Mouse (Mus musculus) left cerebral cortex, adult 2 months (tissue): Measurements from ENCODE around the gene Colgalt1. TPM values are rescaled to one million over a fixed set of nuclear protein-coding genes. Genes with fewer than 3 reads are reported as not detected.

ENCODE experiments used
- DNase-seq, 2 experiments: peaks; one replicate each; pipeline ENCODE4 v3.0.0; 2021 to 2022; ENCODE audit warnings: low spot score in 2 of 2, mixed read lengths in 1 of 2; ENCODE audit errors: extremely low spot score in 1 of 2
- H3K27ac ChIP-seq: fragments of 200-600 bp; 2 replicates; pipeline ENCODE4 v1.8.1; 2022
- H3K4me3 ChIP-seq: fragments of 200-600 bp; 2 replicates; pipeline ENCODE4 v1.8.1; 2022
- CTCF ChIP-seq: fragments of 200-600 bp; IDR thresholded peaks from 2 replicates; pipeline ENCODE4 v1.8.1; 2022; ENCODE audit warnings: antibody characterized with exemption, mild to moderate bottlenecking, moderate library complexity
- intact Hi-C: fragments of 180-260 bp; cut with DNase I; formaldehyde crosslinking; loops from one replicate; pipeline ENCODE4 v1.15.1; 2025
- microRNA-seq, 2 experiments: library from miRNA; unstranded; fragments of <30 nt; microRNA quantifications; one replicate each; pipeline ENCODE4 v1.2.0; 2021
- total RNA-seq, 2 experiments: library from RNA; stranded (reverse); gene quantifications; 2 replicates each; pipeline ENCODE4 v1.2.3; 2021

Colgalt1 gene
- total RNA-seq, 2 experiments from 2014 or later = 47.2 to 50.9 TPM

GRCm38 (mm10) chr8:71674071-71674470, 63.3 kb downstream of the Colgalt1 start:
- no peak overlapping the region for H3K4me3 ChIP-seq
- no peak overlapping the region for H3K27ac ChIP-seq
- intact Hi-C loops = loop anchor here (10.0 kb wide), 1 partner anchor 461 kb away; the partner anchor contains the start of gene Tpm4
- no peak for TF ChIP-seq CTCF
- no peak for DNase-seq

Small RNA genes within 50 kb of the gene (microRNA-seq; reads per million reads assigned to microRNA genes)
- 37.8 to 49.9 reads per million in 2 experiments for gene Mir6769b

Other genes starting within 250 kb of the Colgalt1 start
- 100 to 1,000 TPM; 110 to 113 TPM for gene Use1, start 244.2 kb upstream of the Colgalt1 start, total RNA-seq
- gene Ocel1, start 239.7 kb upstream of the Colgalt1 start, total RNA-seq = 10 to 100 TPM; 16.6 to 19.0 TPM
- gene Nr2f6, start 229.0 kb upstream of the Colgalt1 start, total RNA-seq = 10 to 100 TPM; 41.7 to 44.8 TPM
- gene Ushbp1, start 215.2 kb upstream of the Colgalt1 start, total RNA-seq = 1 to 10 TPM; 4.6 to 4.7 TPM
- 100 to 1,000 TPM in 1 of 2 experiments, 10 to 100 TPM in 1; 97.3 to 107 TPM for gene Babam1, start 214.1 kb upstream of the Colgalt1 start, total RNA-seq
- under 1 TPM; 0.35 to 0.36 TPM for gene Ankle1, start 205.0 kb upstream of the Colgalt1 start, total RNA-seq
- gene Abhd8, start 147.3 kb upstream of the Colgalt1 start, total RNA-seq = 100 to 1,000 TPM; 302 to 335 TPM
- 10 to 100 TPM; 49.2 to 57.1 TPM for gene Mrpl34, start 146.0 kb upstream of the Colgalt1 start, total RNA-seq
- gene Dda1, start 141.8 kb upstream of the Colgalt1 start, total RNA-seq = 10 to 100 TPM; 75.0 to 87.0 TPM
- gene Ano8, start 125.0 kb upstream of the Colgalt1 start, total RNA-seq = 10 to 100 TPM; 62.5 to 64.0 TPM
- 10 to 100 TPM; 33.0 to 37.4 TPM for gene Gtpbp3, start 122.9 kb upstream of the Colgalt1 start, total RNA-seq
- gene Plvap, start 99.2 kb upstream of the Colgalt1 start, total RNA-seq = 1 to 10 TPM; 8.5 to 9.1 TPM
- not detected for gene Ccdc194, start 85.3 kb upstream of the Colgalt1 start, total RNA-seq
- 1 to 10 TPM; 3.5 to 4.0 TPM for gene Bst2, start 73.5 kb upstream of the Colgalt1 start, total RNA-seq
- gene Mvb12a, start 68.1 kb upstream of the Colgalt1 start, total RNA-seq = 10 to 100 TPM; 37.2 to 37.6 TPM
- not detected for gene Tmem221, start 52.1 kb upstream of the Colgalt1 start, total RNA-seq
- gene Nxnl1, start 44.4 kb upstream of the Colgalt1 start, total RNA-seq = under 1 TPM in 1 of 2 experiments, not detected in 1; 0.11 TPM
- gene Slc27a1, start 42.1 kb upstream of the Colgalt1 start, total RNA-seq = 100 to 1,000 TPM; 108 to 109 TPM
- gene Pgls, start 18.8 kb upstream of the Colgalt1 start, total RNA-seq = 10 to 100 TPM; 29.1 to 33.0 TPM
- 1 to 10 TPM; 3.1 to 4.0 TPM for gene Fam129c, start 13.3 kb upstream of the Colgalt1 start, total RNA-seq
- 100 to 1,000 TPM; 313 to 351 TPM for gene Unc13a, start 60.8 kb downstream of the Colgalt1 start, total RNA-seq
- 1 to 10 TPM; 5.5 to 5.8 TPM for gene Jak3, start 65.3 kb downstream of the Colgalt1 start, total RNA-seq
- 1 to 10 TPM; 1.2 to 4.7 TPM for gene Insl3, start 78.2 kb downstream of the Colgalt1 start, total RNA-seq
- gene B3gnt3, start 90.8 kb downstream of the Colgalt1 start, total RNA-seq = under 1 TPM; 0.68 to 0.79 TPM
- 100 to 1,000 TPM; 184 TPM for gene Fcho1, start 114.7 kb downstream of the Colgalt1 start, total RNA-seq